27 mouse cellular contexts compared by ENCODE assay signal in the genomic region with DNA sequence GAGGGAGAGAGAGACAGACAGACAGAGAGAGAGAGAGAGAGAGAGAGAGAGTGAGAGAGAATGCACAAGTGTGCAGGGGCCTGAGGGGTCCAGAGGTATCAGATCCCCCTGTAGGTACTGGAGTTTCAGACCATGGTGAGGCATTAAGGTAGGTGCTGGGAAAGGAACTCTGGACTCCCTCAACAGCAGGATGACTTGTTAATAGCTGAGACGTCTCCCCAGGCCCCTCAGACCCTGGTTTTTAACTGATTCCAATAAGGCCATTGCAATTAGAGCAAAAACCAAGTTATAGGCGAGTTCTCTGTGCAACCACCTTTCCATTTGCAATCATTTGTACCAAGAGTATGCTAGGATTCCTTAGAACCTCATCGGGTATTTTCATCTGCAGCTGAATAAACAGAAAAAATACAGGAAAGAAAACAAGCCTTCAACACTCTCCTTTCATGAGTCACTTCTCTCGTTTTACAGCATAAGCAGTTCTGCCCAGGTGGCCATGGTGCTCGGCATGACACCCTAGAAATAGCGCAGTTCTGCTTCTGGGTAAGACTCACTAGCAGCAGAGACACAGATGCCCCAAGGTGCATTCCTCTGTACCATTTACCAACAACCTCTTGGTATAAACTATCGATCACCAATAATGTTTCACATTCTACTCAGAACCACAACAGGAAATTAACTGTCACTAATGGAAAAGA. TPM values are rescaled to one million over a fixed set of nuclear protein-coding genes. Genes with fewer than 3 reads are reported as not detected.
"Had no signal": no experiment of that assay in that cellular context is flagged by ENCODE, and none has a peak within 500 bp of the region (broad histone marks: within the 10 kb centered on the region; RNA-seq: fewer than 3 reads in every experiment).

No protein-coding gene starts in this region.

- H3K9me3 ChIP-seq: heart, embryonic 10.5 days; hindbrain, embryonic 12.5 days; limb, embryonic 15.5 days; liver, embryonic 12.5 days had no signal

- H3K27me3 ChIP-seq: heart, embryonic 12.5 days; hindbrain, embryonic 12.5 days; limb, embryonic 13.5 days; limb, embryonic 15.5 days; liver, embryonic 12.5 days had no signal

- H3K27ac ChIP-seq: gastrocnemius, adult 2 months; heart, adult 2 months; heart, embryonic 10.5 days; hindbrain, embryonic 10.5 days; hindbrain, embryonic 12.5 days; hindbrain, embryonic 14.5 days; kidney, postnatal 0 days; limb, embryonic 13.5 days; limb, embryonic 15.5 days; liver, embryonic 12.5 days; liver, embryonic 14.5 days had no signal

- DNase-seq: gastrocnemius, adult 2 months; gastrocnemius, postnatal 10 days; gastrocnemius, postnatal 25 days; heart, adult 2 months; heart, postnatal 10 days; heart, postnatal 4 days; kidney, adult 11 months; kidney, adult 2 months; kidney, adult 9 months; kidney, postnatal 14 days; kidney, postnatal 36 days; layer of hippocampus, adult 9-11 months; layer of hippocampus, postnatal 36 days; left cerebral cortex, postnatal 4 days had no signal

- H3K9ac ChIP-seq: heart, embryonic 12.5 days; hindbrain, embryonic 12.5 days; hindbrain, embryonic 14.5 days; limb, embryonic 13.5 days; limb, embryonic 15.5 days; liver, embryonic 12.5 days; liver, embryonic 14.5 days had no signal

- H3K4me1 ChIP-seq: heart, embryonic 10.5 days; hindbrain, embryonic 10.5 days; hindbrain, embryonic 12.5 days; limb, embryonic 13.5 days; limb, embryonic 15.5 days had no signal

- H3K4me3 ChIP-seq: gastrocnemius, adult 2 months; heart, adult 2 months; heart, embryonic 10.5 days; heart, embryonic 12.5 days; hindbrain, embryonic 10.5 days; hindbrain, embryonic 12.5 days; limb, embryonic 13.5 days; limb, embryonic 15.5 days; liver, embryonic 12.5 days had no signal

- ATAC-seq: hindbrain, embryonic 16.5 days; intestine, embryonic 16.5 days; liver, embryonic 12.5 days had no signal

- H3K4me2 ChIP-seq: heart, embryonic 12.5 days; hindbrain, embryonic 12.5 days; hindbrain, embryonic 14.5 days; limb, embryonic 13.5 days; limb, embryonic 15.5 days; liver, embryonic 12.5 days had no signal

- H3K36me3 ChIP-seq: limb, embryonic 13.5 days; limb, embryonic 15.5 days; liver, embryonic 12.5 days had no signal

RNA-seq across cellular contexts. Expression of gene Agr2, which starts 20.7 kb away (rescaled TPM):
- polyA plus RNA-seq: heart, embryonic 10.5 days; hindbrain, embryonic 10.5 days; hindbrain, embryonic 14.5 days; hindbrain, embryonic 16.5 days; kidney, adult 2 months; limb, embryonic 11.5 days; liver, embryonic 12.5 days had no signal
